Mouse (Mus musculus) heart, adult 2 months (tissue): ENCODE data around the gene Ppargc1a. TPM values are rescaled to one million over a fixed set of nuclear protein-coding genes. Genes with fewer than 3 reads are reported as not detected.

Source experiments
- DNase-seq, 2 experiments: peaks; one replicate each; pipeline ENCODE4 v3.0.0; 2021
- H3K27ac ChIP-seq: fragments of 200-600 bp; 2 replicates; pipeline ENCODE4 v1.8.1; 2022
- H3K27me3 ChIP-seq: fragments of 200-500 bp; 2 replicates; pipeline ENCODE4 v1.6.1; 2012; ENCODE audit warnings: mild to moderate bottlenecking, low read length, inconsistent platforms, mixed read lengths; ENCODE audit not compliant: control insufficient read depth, insufficient read depth
- H3K36me3 ChIP-seq: fragments of 200-500 bp; 2 replicates; pipeline ENCODE4 v1.6.1; 2012; ENCODE audit warnings: low read length, inconsistent platforms; ENCODE audit not compliant: control insufficient read depth, insufficient read depth
- H3K4me1 ChIP-seq: fragments of 200-500 bp; 2 replicates; pipeline ENCODE4 v1.6.1; 2011; ENCODE audit warnings: low read length; ENCODE audit not compliant: control insufficient read depth, insufficient read depth
- H3K4me3 ChIP-seq: fragments of 200-600 bp; 2 replicates; pipeline ENCODE4 v1.8.1; 2022
- H3K79me2 ChIP-seq: fragments of 200-500 bp; replicated peaks from 2 replicates; pipeline ENCODE4 v1.6.1; 2012; ENCODE audit warnings: mild to moderate bottlenecking, inconsistent platforms, low read length, moderate library complexity, mixed read lengths; ENCODE audit not compliant: control insufficient read depth, insufficient read depth
- H3K9ac ChIP-seq: fragments of 200-500 bp; 2 replicates; pipeline ENCODE4 v1.6.1; 2012; ENCODE audit warnings: low read depth, mild to moderate bottlenecking, control low read depth, inconsistent platforms, low read length, mixed read lengths
- CTCF ChIP-seq: fragments of 200-600 bp; IDR thresholded peaks from 2 replicates; pipeline ENCODE4 v1.8.1; 2022; ENCODE audit warnings: antibody characterized with exemption, mild to moderate bottlenecking, moderate library complexity
- EP300 ChIP-seq: fragments of 200-500 bp; IDR thresholded peaks from 2 replicates; pipeline ENCODE4 v1.6.1; 2011; ENCODE audit warnings: low read depth, low read length, control low read depth; ENCODE audit not compliant: insufficient read depth
- POLR2A ChIP-seq: fragments of 200-500 bp; IDR thresholded peaks from 2 replicates; pipeline ENCODE4 v1.6.1; 2011; ENCODE audit warnings: mild to moderate bottlenecking, low read depth, low read length, control low read depth; ENCODE audit not compliant: insufficient read depth
- WGBS: fragments of 180-500 bp; shearing (Covaris S2); methylation state at CpG from one replicate; pipeline ENCODE4 v1.1.7; 2018; 5-methylcytosine and 5-hydroxymethylcytosine counted together
- intact Hi-C: fragments of 180-260 bp; cut with DNase I; formaldehyde crosslinking; loops from one replicate; pipeline ENCODE4 v1.15.1; 2025
- long read RNA-seq: library from polyadenylated mRNA; stranded (forward); transcript quantifications from one replicate; pipeline ENCODE4 v2.0.0, GENCODE M21; 2021
- polyA plus RNA-seq: library from polyadenylated mRNA; depleted of rRNA; stranded (reverse); fragments of >200 nt; gene quantifications from 2 replicates; pipeline ENCODE4 v1.2.3, GENCODE M21; 2012; rRNA removed
- total RNA-seq, 2 experiments: library from RNA; stranded (reverse); gene quantifications; 2 replicates each; pipeline ENCODE4 v1.2.3; 2021

Ppargc1a gene
- total RNA-seq (100 to 1,000 TPM; 129 to 146 TPM), polyA plus RNA-seq (27.9 and 46.5 TPM in 2 replicates)
- long read RNA-seq, full-length matches to known transcripts, result 29 of 54 reads
- long read RNA-seq, partial matches to known transcripts, result 6 of 54 reads
- long read RNA-seq, other reads (novel, unspliced or antisense), result 19 of 54 reads

DNA sequence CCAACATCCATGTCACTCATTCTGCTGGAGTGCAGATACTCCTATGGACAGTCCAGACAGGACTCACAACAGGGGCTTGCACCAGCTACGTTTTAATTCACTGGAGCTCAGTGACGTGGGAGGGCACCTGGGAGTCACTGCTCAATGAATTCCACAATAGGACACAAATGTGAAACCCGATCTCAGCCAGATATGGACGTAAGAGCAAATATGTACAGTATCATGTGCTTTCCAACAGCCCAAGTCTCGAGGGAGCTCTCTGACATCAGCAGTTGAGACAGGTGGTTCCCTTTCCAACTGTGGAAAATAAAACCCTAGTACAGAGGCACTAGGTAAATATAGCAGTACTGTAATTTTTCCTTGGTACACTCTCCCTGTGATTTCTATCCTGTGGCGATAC, at the start of gene Ppargc1a:
Gene Ppargc1a, minus strand, starts transcription at position 68 of the 400 bp plus-strand sequence.
- H3K36me3 ChIP-seq, result no peaks in the 10 kb centered on the region; the same call in none of the 2 replicates
- peak within 1 kb of the TSS; percentile 29 for H3K4me3 ChIP-seq
- TF ChIP-seq POLR2A (0 out of 2 replicates have a peak, but pooled peaks have one; percentile 0), CTCF (no peak)
- H3K79me2 ChIP-seq, result no peaks in the 10 kb centered on the region
- H3K4me1 ChIP-seq, result no peaks in the 10 kb centered on the region; the same call in 1 of the 2 replicates
- H3K27ac ChIP-seq, result peak within 1 kb of the TSS; percentile 82
- no peak for DNase-seq
- H3K27me3 ChIP-seq, result no peaks in the 10 kb centered on the region
- peak within 1 kb of the TSS; percentile 60 for H3K9ac ChIP-seq
- intact Hi-C loops, result no loop called here
- WGBS, result 20% methylated on average over 6 of the region's 6 CpGs

DNA sequence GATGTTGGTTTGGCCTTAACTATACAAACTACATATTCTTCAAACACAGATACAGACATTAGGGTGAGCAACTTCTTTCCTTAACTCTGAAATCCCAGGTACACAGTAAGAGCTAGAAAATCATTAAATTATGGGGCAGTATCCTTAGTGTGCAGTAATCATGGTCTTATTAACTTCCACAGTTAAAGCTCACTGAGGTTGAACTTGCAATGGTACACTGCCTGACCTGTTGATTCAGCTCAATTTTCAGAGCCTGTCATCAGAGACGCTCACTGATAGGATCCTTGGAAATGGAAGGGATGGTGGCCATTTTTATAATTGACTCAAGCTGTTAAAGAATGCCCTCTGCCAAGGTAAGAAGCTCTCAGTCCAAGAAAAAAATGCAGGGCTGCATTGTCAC, 49.4 kb upstream of the Ppargc1a start:
- DNase-seq, result no peak
- TF ChIP-seq EP300, result no peak
- TF ChIP-seq CTCF, result no peak
- no peak for TF ChIP-seq POLR2A
- H3K27ac ChIP-seq, result no peak overlapping the region
- H3K4me3 ChIP-seq, result no peak overlapping the region
- no peaks in the 10 kb centered on the region for H3K79me2 ChIP-seq
- no peaks in the 10 kb centered on the region for H3K27me3 ChIP-seq
- WGBS, result 74% methylated on average over 1 of the region's 1 CpGs
- no peaks in the 10 kb centered on the region for H3K4me1 ChIP-seq
- no peaks in the 10 kb centered on the region for H3K36me3 ChIP-seq
- intact Hi-C loops, result no loop called here
- no peak overlapping the region for H3K9ac ChIP-seq

DNA sequence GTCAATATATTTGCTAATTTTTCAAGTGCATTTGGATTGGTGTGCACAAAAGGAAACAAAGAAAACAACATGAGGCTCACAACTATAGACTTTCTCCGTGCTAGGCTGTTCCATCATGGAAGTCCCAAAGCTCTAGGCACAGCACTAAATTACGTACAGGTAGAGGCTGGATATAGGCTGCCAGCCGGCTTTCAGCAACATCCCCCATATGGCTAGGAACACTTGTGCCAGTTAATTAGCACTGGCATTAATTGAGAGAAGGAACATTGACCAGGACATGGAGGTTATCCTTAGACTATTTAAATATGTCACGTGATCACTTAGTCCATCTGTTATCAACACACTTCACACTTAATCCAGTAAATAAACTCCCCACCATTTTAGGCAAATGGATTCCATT, 44.5 kb upstream of the Ppargc1a start:
- H3K79me2 ChIP-seq, result no peaks in the 10 kb centered on the region
- DNase-seq, result no peak
- no peaks in the 10 kb centered on the region; the same call in 1 of the 2 replicates for H3K4me1 ChIP-seq
- intact Hi-C loops, result no loop called here
- H3K36me3 ChIP-seq, result no peaks in the 10 kb centered on the region
- no peak overlapping the region for H3K4me3 ChIP-seq
- TF ChIP-seq EP300 (no peak), POLR2A (no peak), CTCF (no peak)
- 91% methylated on average over 4 of the region's 4 CpGs for WGBS
- no peak overlapping the region for H3K9ac ChIP-seq
- no peaks in the 10 kb centered on the region for H3K27me3 ChIP-seq
- H3K27ac ChIP-seq, result no peak overlapping the region

DNA sequence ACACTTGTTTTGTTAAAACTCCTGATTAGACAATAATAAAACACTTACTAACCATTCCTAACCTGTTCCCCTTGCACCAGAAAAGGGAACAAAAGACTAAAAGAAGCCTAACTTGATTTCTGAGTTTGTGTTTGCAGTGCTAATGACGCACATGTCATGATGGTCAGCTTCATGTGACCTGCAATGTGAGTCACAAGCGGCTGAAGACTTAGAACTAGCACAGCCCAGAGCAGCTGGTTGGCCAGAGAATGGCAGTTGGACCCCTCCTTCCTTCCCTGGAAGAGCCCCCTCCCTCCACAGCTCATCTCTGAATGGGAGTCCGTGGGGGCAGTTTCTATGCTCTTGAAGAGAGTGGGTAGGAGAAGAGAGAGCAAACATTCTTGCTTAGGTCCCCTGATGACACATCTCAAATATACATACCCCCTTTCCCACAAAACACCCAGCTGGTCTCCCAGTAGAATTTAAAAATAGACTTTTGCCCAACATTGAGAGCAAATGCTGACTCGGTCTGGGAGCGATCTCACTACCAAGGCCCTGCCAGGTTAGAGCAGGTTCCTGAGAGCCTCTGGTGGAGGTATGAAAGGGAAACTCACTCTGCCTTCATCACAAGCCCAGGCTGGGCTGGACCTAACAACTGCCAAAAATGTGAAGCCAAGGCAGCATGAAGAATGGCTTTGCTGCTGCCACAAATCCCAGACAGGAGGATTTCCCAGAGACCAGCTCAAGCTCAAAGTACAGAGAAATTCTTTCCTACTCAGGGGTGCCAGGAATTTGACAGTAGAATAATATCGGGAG, 40.4 kb upstream of the Ppargc1a start:
- no peak for TF ChIP-seq EP300
- no peak for TF ChIP-seq POLR2A
- TF ChIP-seq CTCF, result no peak
- H3K9ac ChIP-seq, result no peak overlapping the region
- intact Hi-C loops, result no loop called here
- H3K27me3 ChIP-seq, result no peaks in the 10 kb centered on the region
- H3K4me3 ChIP-seq, result no peak overlapping the region
- H3K79me2 ChIP-seq, result no peaks in the 10 kb centered on the region
- no peaks in the 10 kb centered on the region for H3K36me3 ChIP-seq
- no peak overlapping the region for H3K27ac ChIP-seq
- H3K4me1 ChIP-seq, result no peaks in the 10 kb centered on the region; the same call in 1 of the 2 replicates
- WGBS, result 66% methylated on average over 6 of the region's 6 CpGs
- no peak for DNase-seq

DNA sequence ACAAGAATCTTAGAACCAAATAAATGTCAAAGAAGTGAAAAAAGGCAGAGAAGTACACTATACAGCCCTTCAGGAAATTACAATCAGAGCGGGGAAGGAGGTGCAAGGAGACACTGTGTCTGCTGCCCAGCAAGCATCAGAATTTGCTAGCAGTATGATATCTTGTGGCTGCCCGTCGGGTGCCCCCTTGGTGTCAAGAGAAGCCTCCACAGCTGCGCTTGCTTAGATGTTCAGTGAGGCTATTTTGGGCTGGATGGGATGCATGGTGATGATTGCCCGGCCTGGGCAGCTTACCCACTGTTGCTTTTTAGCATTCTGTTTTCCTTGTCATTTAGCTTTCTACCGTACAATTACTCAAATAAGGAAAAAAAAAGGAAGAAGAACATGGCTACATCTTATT, 32.0 kb upstream of the Ppargc1a start:
- Histone ChIP-seq H3K9ac (no peak overlapping the region), H3K36me3 (no peaks in the 10 kb centered on the region), H3K4me1 (no peaks in the 10 kb centered on the region), H3K4me3 (no peak overlapping the region), H3K27ac (no peak overlapping the region), H3K79me2 (no peaks in the 10 kb centered on the region), H3K27me3 (no peaks in the 10 kb centered on the region)
- WGBS, result 25% methylated on average over 6 of the region's 6 CpGs
- TF ChIP-seq POLR2A (no peak), CTCF (peak; percentile 36), EP300 (no peak)
- peak in 1 of 2 experiments; percentile 15 for DNase-seq
- intact Hi-C loops, result loop anchor here (5.0 to 10.0 kb wide), 3 partner anchors 63 to 555 kb away; no protein-coding TSS in a partner anchor

DNA sequence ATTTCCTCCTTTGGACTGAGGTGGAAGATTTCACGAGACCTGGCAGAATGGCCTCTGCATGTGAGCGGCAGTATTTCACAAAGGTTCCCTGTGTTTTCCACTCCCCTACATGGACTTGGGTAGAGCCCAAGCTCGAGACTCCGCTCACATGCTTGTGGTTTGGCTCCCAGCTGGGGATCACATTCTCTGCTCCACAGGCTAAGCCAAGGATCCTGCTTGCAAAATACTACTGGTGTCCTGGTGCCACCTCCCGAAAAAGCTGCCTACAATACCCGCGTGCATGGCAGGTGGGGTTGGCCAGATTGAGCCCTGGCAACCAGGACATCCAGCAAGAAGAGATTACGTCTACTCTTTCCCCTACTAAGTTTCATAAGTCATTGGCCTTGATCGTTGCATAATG, 28.1 kb upstream of the Ppargc1a start:
- Histone ChIP-seq H3K4me3 (no peak overlapping the region), H3K27ac (peak overlapping the region; percentile 67), H3K36me3 (no peaks in the 10 kb centered on the region; the same call in 1 of the 2 replicates), H3K4me1 (peaks cover 2% of the 10 kb centered on the region; the same call in 1 of the 2 replicates), H3K27me3 (no peaks in the 10 kb centered on the region), H3K9ac (no peak overlapping the region), H3K79me2 (no peaks in the 10 kb centered on the region)
- TF ChIP-seq EP300 (peak; percentile 99), CTCF (peak; percentile 34), POLR2A (no peak)
- intact Hi-C loops, result loop anchor here (1.0 to 10.0 kb wide), 4 partner anchors 67 to 551 kb away; no protein-coding TSS in a partner anchor
- DNase-seq, result peak; percentile 72 to 86
- WGBS, result 58% methylated on average over 9 of the region's 9 CpGs
